Mouse (Mus musculus) MEL (cell line): ENCODE measurements around the gene Epb42.

Experiments
- EP300 ChIP-seq, 2 experiments: IDR thresholded peaks; 2 replicates each; pipeline ENCODE4 v1.6.1; 2011; ENCODE audit warnings: improper control_type of control experiment in 2 of 2, low read length in 2 of 2, low read depth in 1 of 2, mild to moderate bottlenecking in 1 of 2
- GATA1 ChIP-seq: IDR thresholded peaks from 2 replicates; pipeline ENCODE4 v1.6.1; 2011; ENCODE audit warnings: low read depth, low read length, improper control_type of control experiment
- MXI1 ChIP-seq: IDR thresholded peaks from 2 replicates; pipeline ENCODE4 v1.6.1; 2011; ENCODE audit warnings: mild to moderate bottlenecking, low read depth, low read length, improper control_type of control experiment
- NELFE ChIP-seq: IDR thresholded peaks from 2 replicates; pipeline ENCODE4 v1.6.1; 2011; ENCODE audit warnings: low read depth, low read length, improper control_type of control experiment
- POLR2A ChIP-seq, 2 experiments: IDR thresholded peaks; 2 replicates each; pipeline ENCODE4 v1.6.1; 2011 to 2012; ENCODE audit warnings: low read length in 2 of 2, mild to moderate bottlenecking in 2 of 2, control low read depth in 1 of 2, improper control_type of control experiment in 1 of 2, low read depth in 1 of 2, moderate library complexity in 1 of 2; ENCODE audit not compliant: control insufficient read depth in 1 of 2, insufficient read depth in 1 of 2, poor library complexity in 1 of 2
- RAD21 ChIP-seq: IDR thresholded peaks from 2 replicates; pipeline ENCODE4 v1.6.1; 2011; ENCODE audit warnings: mild to moderate bottlenecking, low read depth, low read length, improper control_type of control experiment
- TAL1 ChIP-seq: IDR thresholded peaks from 2 replicates; pipeline ENCODE4 v1.6.1; 2012; ENCODE audit warnings: mild to moderate bottlenecking, inconsistent platforms, low read length, moderate library complexity, mixed read lengths
- USF1 ChIP-seq: IDR thresholded peaks from 2 replicates; pipeline ENCODE4 v1.6.1; 2014; ENCODE audit warnings: low read depth, mild to moderate bottlenecking, inconsistent platforms, low read length, improper control_type of control experiment, moderate library complexity
- ZKSCAN1 ChIP-seq: IDR thresholded peaks from 2 replicates; pipeline ENCODE4 v1.6.1; 2012; ENCODE audit warnings: low read depth, mild to moderate bottlenecking, inconsistent platforms, low read length, improper control_type of control experiment, moderate library complexity
- ZMIZ1 ChIP-seq: IDR thresholded peaks from 2 replicates; pipeline ENCODE4 v1.6.1; 2012; ENCODE audit warnings: low read depth, mild to moderate bottlenecking, inconsistent platforms, low read length, improper control_type of control experiment, moderate library complexity

DNA sequence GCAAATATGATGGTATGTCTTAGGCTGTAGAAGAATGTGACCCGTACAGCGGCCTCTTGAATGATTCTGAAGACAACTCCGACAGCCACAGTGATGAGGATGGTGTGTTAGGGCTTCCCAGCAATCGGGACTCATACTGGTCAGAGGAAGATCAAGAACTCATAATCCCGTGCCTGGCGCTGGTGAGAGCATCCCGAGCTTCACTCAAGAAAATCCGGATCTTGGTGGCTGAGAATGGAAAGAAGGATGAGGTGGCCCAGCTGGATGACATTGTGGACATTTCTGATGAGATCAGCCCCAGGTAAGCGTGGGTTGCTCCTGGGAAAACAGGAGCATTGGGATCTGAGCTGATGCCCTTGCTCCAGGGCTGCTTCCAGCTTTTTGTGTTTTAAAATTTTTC lies 24.2 kb downstream of the Epb42 start:
- TF ChIP-seq ZKSCAN1 = no peak
- TF ChIP-seq NELFE = no peak
- TF ChIP-seq USF1 = no peak
- TF ChIP-seq ZMIZ1 = no peak
- no peak for TF ChIP-seq TAL1
- no peak for TF ChIP-seq RAD21
- TF ChIP-seq MXI1 = no peak
- TF ChIP-seq GATA1 = no peak
- TF ChIP-seq EP300 (IDR thresholded peaks at IDR 0.05; ENCODE audit: low read depth in 1 of 2, low read length in 2 of 2) = no peak
- no peak for TF ChIP-seq POLR2A (IDR thresholded peaks at IDR 0.05; ENCODE audit: control insufficient read depth in 1 of 2, insufficient read depth in 1 of 2, low read depth in 1 of 2, low read length in 2 of 2, poor library complexity in 1 of 2)
